Mouse (Mus musculus) heart, postnatal 25 days (tissue): ENCODE measurements around the gene Gm2663. TPM values are rescaled to one million over a fixed set of nuclear protein-coding genes. Genes with fewer than 3 reads are reported as not detected.
"Not testable (repeated sequence)": the region's sequence is repeated elsewhere in the genome, so short reads cannot be mapped to it uniquely, and the experiment has no call there.

ENCODE experiments used
- DNase-seq: peaks from one replicate; pipeline ENCODE4 v3.0.0; 2022; ENCODE audit warnings: low spot score
- intact Hi-C: fragments of 180-260 bp; cut with DNase I; formaldehyde crosslinking; loops from one replicate; pipeline ENCODE4 v1.15.1; 2025
- total RNA-seq, 2 experiments: library from RNA; stranded (reverse); gene quantifications; 2 replicates each; pipeline ENCODE4 v1.2.3; 2021

The Gm2663 gene
- not detected for total RNA-seq

DNA sequence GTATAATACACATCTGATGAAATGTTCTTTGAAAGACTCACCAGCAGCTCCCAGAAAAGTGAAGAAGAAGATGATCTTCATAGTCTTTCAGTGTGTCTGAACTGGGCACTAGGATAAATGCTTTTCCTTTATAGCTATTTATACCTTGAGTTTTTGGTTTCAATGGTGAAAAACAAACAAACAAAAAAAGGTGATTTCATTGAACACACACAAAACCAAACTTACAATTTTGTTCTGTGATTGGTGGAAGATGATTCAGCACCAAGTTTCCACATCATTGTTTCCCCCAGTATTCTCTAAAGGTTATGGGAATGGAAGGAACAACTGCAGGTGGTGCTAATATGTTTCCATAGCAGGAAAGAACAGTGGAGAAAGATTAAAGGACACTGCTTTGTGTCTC, at the start of gene Gm2663:
TSS of gene Gm2663 (minus strand) at position 101 of the 400 bp plus-strand sequence.
- intact Hi-C loops, DNase-seq: not testable (repeated sequence)

DNA sequence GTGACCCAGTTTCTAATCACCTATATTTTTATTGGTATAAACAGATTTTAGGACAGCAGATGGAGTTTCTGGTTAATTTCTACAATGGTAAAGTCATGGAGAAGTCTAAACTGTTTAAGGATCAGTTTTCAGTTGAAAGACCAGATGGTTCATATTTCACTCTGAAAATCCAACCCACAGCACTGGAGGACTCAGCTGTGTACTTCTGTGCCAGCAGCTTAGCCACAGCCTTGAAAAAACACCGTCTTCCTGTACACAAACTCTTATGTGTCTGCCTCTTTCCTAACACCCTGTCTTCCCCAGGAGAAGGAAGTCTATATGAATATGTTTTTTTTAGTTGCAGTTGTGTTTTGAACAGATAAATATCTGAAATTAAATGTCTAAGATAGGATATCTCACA, 49.3 kb upstream of the Gm2663 start:
- intact Hi-C loops = no loop called here
- DNase-seq = no peak

DNA sequence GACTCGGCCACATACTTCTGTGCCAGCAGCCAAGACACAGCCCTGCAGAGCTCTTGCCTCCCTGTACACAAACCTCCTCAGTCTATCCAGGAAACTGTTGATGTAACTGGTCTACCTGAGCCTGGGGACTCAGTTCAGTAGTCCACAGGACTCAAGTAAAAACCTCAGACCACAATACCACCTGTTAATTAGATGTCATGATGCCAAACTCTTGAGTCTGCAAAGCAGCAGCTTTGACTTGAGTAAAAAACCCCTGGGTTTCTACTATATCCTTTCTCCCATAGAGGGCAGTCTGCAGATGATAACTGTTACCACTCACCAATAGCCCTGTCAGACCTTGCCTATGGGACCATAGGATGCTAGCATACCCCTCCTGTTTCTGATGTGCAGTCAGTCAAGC, 48.7 kb upstream of the Gm2663 start:
- no peak for DNase-seq
- intact Hi-C loops = no loop called here

DNA sequence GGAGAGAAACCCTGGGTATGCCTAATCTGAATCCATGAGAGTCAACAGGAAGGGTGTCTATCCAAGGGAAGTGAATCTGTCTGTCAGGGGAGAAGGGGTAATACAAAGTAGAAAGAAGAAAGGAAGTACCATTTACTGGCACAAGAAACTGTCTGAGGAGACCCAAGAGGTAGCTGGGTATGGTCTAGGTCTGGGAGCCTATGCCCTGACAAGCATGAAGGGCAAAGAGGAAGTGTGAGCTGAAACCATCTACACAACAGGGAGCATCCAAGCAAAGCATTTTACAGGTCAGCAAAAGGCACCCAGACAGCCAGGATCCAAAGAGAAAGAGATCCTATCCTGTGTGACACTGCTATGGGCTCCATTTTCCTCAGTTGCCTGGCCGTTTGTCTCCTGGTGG, 47.9 kb upstream of the Gm2663 start:
- intact Hi-C loops = no loop called here
- no peak for DNase-seq

DNA sequence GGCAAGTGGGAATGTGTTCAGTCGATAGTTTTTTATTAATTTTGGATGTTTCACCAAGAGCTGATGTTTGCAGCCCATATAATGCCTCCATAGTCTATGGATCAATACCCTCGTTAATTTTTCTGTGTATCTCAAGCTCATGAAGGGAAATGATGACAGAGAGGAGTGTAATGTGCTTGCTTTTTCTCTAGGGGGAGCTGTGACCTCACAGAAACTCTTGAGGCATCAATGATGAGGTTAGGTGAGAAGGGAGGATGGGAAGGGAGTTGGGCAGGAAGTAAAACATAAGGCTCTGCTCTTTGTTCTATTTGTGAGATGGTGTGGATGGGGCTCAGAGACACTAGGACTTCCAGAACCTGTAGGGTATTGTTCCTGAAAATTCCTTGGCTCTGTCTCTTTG, 47.3 kb upstream of the Gm2663 start:
- intact Hi-C loops = no loop called here
- no peak for DNase-seq

DNA sequence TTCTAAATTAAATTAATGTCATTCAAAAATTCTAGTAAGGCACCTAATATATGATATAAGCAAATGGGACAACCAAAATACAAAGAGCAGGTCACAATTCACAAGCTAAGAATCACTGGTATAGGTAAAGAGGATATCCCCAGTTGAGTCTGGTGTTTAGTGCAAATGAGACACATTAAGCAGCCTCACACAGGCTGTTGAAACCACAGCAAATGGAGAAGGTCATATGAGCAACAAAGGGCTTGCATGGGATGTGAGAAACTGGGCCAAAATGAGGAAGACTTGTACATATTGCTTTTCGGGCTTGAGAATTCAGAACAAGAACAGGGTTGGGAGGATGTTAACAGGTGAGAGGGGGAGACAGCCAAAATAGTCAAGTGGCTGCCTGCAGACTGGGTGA, 45.5 kb upstream of the Gm2663 start:
- DNase-seq = no peak
- intact Hi-C loops = no loop called here

DNA sequence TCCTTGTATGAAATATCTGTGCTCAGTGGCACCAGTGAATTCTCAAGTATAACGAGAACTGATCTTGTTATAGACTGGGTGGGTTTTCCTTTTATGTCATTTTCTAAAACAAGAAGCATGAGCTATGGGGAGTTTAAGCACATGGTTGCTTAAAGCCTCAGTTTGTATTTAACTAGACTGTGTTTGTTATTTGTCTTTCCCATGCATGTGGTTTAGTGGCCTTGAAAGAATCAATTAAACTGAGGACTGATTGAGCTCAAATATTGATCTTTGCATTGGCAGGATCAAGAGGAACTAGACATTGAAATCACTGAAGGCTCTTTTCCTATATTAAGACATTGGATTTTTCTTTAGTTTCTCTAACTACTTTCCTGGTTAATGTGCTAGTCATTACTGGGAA, 45.0 kb upstream of the Gm2663 start:
- intact Hi-C loops = no loop called here
- DNase-seq = no peak

DNA sequence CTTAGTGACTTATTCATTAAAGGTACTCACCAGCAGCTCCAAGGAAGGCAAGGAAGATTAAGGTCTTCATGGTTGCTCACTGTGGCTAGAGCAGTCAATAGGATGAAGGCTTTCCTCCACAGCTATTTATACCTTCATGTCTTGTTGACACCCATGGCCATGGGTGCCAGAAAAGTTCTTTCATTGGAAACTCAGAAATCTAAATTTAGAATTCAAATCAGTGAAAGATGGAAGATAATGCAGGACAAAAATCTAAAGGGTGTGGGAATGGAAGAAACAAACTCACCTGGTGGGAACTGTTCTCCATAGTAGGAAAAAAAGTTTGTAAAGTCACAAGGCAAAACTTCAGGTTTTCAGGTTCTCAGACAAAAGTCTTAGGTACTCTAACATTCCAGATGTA, 36.1 kb upstream of the Gm2663 start, which contains the start of gene 2210010C04Rik:
TSS of gene 2210010C04Rik (minus strand) at position 101 of the 400 bp plus-strand sequence.
- intact Hi-C loops = no loop called here
- DNase-seq = no peak

DNA sequence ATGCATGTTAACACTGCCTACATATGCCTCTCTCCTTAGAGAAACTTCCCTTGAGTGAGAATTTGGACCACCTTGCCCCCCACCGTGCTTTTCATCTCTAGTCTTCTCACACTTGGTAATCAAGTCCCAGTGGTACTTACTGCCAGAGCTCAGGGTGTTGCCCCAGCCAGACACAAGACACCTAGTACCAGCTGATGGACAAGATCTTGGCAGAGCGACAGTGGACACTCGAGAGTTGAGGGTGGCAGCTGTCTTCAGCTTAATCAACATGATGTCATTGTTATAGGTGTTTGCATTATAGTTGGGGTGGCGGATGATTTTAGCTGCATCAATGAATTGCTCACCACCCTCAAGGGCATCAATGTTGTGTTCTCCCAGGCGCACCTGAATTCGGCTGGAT, 33.5 kb upstream of the Gm2663 start:
- intact Hi-C loops = no loop called here
- no peak for DNase-seq

DNA sequence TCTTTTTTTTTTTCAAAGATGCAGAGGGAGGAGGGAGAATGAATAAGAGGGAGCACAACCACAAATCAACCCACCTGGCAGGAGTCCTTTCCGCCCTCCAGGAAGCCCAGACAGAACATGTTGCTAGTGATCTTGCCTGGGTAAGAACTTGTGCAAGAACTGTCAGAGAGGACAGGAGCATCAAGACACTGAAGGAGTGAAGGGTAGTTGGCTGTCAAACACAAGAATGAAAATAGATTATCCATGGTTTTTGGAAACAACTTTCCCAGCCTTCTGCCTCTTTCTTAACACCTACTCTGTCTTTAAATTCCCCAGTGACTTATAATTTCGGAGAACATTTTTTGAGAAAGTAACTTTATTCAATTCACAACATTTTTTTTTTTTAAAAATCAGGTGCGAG, 33.0 kb upstream of the Gm2663 start:
- no peak for DNase-seq
- intact Hi-C loops = no loop called here

DNA sequence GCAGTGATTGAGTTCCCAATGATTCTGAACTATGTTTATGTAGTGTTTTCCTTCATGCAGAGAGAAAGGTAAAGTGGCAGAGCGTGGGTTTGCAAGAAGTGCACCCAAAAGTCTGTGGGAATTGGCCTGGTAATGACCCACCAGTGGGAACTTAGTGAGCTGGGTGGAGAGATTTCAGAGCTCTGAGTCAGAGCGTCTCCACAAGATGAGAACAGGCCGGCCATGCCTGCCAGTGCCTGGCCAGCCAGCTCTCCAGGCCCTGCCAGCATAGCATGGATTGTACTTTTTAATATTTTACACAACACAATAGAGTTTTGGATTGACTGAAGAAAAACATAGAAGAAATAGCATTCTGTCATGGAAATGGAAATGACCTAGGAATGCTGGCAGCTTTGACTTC, 31.5 kb upstream of the Gm2663 start:
- intact Hi-C loops = no loop called here
- no peak for DNase-seq

DNA sequence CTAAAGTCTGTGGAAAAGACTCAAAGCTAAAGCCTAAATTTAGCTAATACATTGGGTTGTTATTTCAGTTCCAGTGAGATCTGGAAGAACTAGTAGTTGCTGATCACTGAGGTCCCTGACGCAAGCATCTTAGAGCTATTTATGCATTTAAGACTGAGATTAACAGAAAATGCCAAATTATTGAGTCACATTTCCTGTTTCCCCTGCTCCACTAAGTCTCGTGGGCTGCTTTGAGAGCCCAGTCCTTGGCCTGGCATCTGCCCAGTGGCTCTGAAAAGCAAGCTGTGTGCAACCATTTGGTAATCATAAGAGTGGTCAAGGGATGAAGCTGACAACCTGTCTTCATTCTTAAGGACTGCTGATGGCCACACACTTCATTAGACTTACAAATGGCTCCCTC, 27.8 kb upstream of the Gm2663 start:
- intact Hi-C loops = no loop called here
- DNase-seq = peak; percentile 27

DNA sequence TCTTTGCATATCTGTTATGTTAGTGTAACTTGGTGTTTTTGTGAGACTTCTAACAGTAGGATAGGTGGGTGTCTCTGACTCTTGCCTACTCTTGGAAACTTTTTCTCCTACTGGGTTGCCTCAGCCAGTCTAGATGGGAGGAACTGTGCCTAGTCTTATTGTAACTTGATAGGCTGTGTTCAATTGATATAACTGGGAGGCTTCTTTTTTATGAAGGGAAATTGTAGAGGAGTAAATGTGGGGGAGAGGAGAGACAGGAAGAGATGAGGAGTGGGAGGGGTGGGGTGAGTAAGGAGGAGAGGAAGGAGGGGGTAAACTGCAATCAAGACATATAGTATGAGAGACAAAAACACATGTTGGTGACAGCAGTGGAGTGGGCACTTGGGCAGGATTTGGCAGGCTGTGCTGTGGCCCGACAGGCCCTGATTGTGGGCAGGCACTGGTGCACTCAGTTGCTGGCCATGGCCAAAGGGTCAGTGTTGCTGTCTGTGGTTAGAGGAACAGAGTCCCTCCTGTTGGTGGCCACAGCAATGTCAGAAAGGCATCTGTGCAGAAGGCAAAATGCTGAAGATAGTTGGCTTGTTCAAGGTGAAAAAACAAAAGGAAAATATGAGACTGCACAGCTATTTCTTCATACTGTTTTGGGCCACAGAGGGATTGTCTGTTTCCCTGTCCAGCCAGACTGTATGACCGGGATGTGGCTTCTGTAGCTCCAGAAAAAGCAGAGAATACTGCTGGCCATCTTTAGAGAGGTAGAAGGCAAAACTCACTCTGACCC, 26.8 kb upstream of the Gm2663 start:
- DNase-seq = no peak
- intact Hi-C loops = no loop called here

DNA sequence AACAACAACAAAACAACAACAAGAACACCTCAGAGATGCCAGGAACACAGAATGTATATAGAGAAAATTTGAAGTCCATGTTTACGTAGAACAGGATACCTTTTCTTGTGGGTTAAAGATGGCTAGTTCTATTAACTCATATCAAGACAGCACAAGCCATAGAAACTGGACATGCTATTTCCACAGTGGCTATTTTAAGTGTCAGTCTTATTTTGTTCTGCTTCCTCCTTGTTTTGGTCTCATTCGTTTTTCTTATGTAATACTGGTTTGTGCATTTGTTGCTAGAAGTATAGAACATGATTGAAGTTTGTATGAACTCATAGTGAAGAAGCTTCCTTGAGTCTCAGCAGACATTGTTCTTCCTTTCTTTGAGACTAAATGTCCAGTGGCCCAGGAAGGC, 19.9 kb upstream of the Gm2663 start:
- no peak for DNase-seq
- intact Hi-C loops = no loop called here

DNA sequence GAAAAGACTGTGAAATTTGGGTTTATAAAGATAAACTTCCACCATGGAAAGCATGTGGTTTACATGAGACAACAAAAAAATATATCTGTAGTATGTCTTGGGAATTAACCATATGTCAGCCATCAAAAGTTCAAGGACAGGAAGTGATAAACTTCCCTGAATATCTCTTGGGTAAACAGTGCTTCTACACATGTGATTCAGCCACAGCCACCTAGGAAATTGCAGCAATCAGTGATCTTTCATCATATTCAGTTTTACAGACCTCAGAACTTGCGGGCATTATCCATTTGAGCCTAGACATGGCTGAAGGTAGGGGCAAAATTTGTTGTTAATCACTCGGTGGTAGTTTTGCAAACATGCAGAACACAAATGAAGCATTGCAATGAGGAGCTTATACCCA, 19.4 kb upstream of the Gm2663 start:
- DNase-seq = no peak
- intact Hi-C loops = no loop called here

DNA sequence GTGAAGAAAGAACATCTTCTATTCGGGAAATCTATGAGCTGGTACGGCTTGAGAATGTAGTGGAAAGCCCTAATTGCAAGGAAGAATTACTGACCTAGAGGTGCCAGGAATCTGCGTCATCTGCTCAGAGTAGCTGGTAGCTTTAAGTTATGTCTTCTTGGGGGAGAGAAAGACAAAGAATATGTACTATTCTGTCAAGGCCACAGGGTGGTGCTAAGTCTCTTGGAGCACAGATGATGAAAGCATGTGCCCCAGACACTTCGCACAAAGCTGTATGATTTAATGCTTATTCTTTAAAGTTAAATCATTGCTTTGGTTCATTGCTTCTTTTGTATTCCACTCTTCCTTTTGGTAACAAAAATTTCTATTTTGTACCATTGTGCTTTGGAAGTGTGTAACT, 15.8 kb upstream of the Gm2663 start:
- no peak for DNase-seq
- intact Hi-C loops = no loop called here

DNA sequence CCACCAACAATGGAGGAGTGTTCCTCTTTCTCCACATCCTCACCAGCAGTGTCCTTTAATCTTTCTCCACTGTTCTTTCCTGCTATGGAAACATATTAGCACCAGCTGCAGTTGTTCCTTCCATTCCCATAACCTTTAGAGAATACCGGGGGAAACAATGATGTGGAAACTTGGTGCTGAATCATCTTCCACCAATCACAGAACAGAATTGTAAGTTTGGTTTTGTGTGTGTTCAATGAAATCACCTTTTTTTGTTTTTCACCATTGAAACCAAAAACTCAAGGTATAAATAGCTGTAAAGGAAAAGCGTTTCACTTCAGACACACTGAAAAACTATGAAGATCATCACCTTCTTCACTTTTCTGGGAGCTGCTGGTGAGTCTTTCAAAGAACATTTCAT, 34.8 kb downstream of the Gm2663 start, which contains the start of gene 1810009J06Rik:
TSS of gene 1810009J06Rik (plus strand) at position 301 of the 400 bp plus-strand sequence.
- intact Hi-C loops, DNase-seq: not testable (repeated sequence)

DNA sequence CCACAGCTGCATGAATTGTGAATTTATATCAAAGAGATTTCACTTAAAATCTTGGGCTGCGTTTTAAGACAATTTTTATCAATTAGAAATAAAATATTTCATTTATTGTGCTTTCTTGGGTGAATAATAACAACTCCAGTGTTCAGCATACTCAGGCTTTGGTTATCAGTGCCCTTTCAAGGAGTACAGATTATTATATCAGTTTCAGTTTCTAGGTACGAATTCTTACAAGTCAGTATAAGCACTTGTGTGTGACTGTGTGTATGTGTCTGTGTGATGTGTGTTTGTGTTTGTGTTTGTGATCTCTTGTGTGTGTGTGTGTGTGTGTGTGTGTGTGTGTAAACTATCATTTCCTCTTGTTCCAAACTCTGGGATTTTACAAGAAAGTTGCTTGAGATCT, 45.6 kb downstream of the Gm2663 start:
- no peak for DNase-seq
- intact Hi-C loops = no loop called here

DNA sequence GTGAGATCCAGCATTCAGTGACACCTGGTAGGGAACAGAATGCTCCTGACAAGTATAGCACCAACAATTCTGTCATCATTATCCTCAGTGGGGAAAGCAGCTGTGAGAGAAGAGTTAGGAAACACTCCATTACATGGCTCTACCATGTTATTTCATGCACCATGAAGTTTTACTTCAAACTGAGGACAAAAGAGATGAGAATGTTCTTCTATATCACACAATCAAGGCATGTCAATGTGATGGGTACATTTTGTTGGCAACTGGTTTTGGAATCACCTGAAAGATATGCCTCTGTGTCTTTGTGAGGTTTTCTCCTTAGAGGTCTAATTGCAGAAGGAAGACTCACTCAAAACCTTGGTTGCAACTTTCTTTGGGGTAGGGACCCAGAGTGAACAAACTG, 47.5 kb downstream of the Gm2663 start, which contains the start of gene Gm4744:
TSS of gene Gm4744 (minus strand) at position 101 of the 400 bp plus-strand sequence.
- DNase-seq = no peak
- intact Hi-C loops = no loop called here
